Mouse (Mus musculus) frontal cortex, postnatal 25 days (tissue): ENCODE data around the gene Nudt2.

Source experiments
- DNase-seq, 2 experiments: peaks; one replicate each; pipeline ENCODE4 v3.0.0; 2022; ENCODE audit warnings: low spot score in 2 of 2

Gene Nudt2

GRCm38 (mm10) chr4:41520641-41521040 is 55.7 kb downstream of the Nudt2 start:
- DNase-seq, result no peak

GRCm38 (mm10) chr4:41522136-41522535 is 57.2 kb downstream of the Nudt2 start:
- DNase-seq, result no peak

GRCm38 (mm10) chr4:41522788-41523187 is 57.8 kb downstream of the Nudt2 start:
- DNase-seq, result no peak

- no peak for DNase-seq
Observed at GRCm38 (mm10) chr4:41523839-41524238, 58.9 kb downstream of the Nudt2 start.

GRCm38 (mm10) chr4:41524829-41525228 is 59.9 kb downstream of the Nudt2 start:
- DNase-seq, result no peak

GRCm38 (mm10) chr4:41526553-41526952 is 61.6 kb downstream of the Nudt2 start:
- DNase-seq, result no peak

- no peak for DNase-seq
Observed at GRCm38 (mm10) chr4:41527076-41527475, 62.1 kb downstream of the Nudt2 start.

- DNase-seq, result no peak
Observed at GRCm38 (mm10) chr4:41527996-41528395, 63.0 kb downstream of the Nudt2 start.
